Mouse (Mus musculus): Measurements from ENCODE around the gene Ndufb4.
"Not testable (repeated sequence)": the region's sequence is repeated elsewhere in the genome, so short reads cannot be mapped to it uniquely, and the experiment has no call there.

Gene Ndufb4

DNA sequence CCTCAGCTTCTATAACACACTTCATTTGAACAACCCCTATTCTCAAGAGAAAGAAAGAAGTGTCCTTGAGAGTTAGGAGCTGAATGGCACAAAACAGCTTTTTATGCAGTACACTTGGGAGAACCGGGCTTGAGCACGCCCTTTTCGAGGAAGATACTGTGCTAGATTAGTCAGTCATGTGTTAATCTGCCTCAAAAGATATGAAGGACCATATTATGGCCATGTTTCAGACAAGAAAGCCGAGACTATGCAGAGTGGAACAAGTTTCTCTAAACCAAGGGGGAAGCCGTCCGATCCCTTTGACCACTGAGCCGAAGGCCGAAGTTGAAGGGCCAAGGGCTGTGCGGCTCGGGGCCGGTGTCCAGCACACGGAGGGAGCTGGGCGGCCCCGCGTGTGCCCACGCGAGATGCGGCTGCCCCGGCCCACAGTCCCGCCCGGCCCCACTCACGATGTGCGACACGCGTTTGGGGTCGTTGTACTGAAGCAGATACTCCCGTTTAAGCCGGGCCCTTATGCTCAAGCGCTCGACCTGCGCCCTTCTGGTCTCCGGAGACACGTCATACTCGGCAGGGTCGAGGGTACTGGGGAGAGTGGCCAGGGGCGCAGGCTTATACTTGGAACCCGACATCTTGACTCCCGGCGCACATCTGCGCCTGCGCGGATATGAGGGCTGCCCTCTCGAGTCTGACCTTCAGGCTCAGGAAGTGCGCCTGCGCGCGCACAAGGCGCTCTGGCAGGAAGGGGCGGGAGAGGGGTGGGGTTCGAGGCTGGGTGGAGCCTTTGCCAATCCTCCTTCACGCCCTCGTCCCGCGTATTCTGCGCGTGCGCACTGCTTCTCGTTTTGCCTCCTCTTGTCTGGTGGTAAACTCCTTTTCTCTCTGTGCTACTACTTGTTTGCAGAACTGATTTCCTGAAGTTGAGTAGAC, at the start of gene Ndufb4:
Gene Ndufb4, minus strand, starts transcription at position 723 of the 927 bp plus-strand sequence.
- peak; percentile 97 for DNase-seq

- DNase-seq = no peak
These were observed 49.6 kb upstream of the Ndufb4 start for GRCm38 (mm10) chr16:37703884-37704283.

DNA sequence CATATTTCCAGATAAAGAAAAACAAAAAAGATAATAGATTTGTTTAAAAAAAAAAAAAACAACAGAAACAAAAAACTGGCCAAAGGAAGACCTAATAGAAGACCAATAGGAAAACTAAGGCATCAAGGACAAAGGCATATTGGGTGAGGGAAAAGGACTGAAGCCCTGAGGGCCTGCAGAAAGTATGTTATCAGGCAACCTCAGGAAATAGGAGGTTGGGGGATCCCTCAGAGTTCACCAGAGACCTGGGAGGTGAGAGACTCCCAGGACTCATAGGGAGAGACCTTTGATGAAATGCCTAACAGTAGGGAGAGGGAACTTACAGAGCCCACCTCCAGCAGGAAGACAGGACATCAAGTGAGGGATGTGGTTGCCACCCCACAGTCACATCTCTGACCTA, 45.8 kb upstream of the Ndufb4 start:
- not testable (repeated sequence) for DNase-seq

DNA sequence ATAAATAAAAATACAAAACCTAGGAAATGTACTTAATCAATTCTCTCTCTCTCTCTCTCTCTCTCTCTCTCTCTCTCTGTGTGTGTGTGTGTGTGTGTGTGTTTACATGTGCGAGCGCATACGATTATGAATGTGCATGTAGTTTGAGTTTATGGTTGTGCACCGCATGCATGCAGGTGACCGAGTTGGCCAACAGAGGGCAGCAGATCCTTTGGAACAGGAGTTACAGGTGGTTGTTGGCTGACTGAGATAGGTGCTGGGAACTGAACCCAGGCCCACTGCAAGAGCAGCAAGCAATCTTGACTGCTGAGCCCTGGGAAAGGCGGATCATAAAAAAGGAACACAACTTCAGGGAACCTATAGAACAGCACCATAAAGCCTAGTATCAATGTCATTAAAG, 44.5 kb upstream of the Ndufb4 start:
- DNase-seq = no peak

- DNase-seq = no peak
These were observed 43.0 kb upstream of the Ndufb4 start for GRCm38 (mm10) chr16:37697271-37697670.

DNA sequence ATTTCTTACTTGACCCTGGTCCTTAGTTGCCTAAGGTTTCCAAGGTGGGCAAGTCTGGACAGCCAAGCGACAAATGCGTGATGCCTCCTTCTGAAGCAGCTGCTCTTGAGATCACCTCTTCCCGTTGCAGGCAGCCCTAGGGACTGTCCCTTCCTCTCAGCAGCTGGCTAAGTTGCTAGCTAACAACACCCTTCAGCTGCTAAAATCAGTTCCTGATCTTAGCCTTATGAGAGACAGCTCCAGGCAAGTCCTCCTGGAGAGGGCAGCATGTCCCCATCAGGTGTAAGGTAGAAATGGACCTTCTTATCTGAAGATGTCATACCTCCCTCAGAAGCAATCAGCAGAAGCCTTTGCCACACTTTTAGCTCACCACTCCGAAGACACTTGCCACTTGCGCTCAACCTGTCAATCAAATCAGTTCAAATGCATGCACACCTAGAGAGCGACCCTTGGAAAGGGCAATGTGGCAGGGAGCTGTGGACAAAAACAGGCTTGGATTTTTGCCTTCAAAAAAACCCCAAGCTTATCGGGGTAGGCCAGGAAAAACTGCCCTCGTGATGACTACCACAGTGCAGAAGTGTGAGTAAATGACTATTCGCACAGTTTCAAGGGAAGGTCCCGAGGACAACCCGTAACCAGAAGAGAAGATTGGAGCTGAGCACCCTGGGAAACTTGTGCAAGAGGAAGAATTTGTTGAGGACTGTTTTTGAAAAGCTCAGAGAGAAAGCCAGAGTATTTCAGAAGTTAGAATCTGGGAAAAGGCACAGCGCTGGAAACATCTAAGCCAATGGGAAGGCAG, 36.9 kb upstream of the Ndufb4 start:
- DNase-seq = no peak

DNA sequence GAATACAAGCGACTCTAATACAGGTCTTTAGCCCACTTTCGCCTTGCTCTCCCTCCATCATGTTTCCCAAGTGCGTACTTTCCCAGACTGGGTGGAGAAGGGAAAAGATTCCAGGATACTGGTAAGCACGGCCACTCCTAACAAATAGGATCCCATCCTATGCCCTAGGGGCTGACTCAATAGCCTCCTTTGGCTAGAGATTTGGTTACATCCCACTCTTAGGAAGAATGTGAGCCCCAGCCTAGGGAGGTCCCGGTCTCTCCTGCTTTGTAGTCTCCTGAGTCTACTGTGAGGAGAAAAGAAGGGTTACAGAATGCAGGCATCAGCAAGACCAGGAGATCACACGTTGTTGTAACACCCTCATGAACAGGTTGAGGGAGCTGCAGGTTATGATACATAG, 36.2 kb upstream of the Ndufb4 start:
- DNase-seq = no peak

DNA sequence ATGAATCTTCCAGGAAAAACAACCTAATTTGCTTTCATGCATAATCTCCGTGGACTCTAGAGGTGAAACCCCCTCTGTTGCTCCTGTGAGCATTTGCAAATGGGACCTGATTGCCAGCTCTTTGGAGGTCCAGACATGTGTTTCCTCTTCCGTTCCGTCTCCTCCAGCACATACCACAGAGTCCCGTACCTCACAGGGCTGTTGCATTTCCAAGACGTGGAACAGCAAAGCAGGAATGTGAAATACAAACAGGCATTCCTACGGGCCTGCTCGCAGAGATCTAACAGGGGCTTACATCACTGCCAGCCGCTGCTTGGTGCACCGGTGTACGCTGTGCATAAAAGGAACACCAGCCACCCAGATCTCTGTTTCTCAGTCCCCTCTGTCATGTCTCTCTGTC, 35.7 kb upstream of the Ndufb4 start:
- DNase-seq = no peak

DNA sequence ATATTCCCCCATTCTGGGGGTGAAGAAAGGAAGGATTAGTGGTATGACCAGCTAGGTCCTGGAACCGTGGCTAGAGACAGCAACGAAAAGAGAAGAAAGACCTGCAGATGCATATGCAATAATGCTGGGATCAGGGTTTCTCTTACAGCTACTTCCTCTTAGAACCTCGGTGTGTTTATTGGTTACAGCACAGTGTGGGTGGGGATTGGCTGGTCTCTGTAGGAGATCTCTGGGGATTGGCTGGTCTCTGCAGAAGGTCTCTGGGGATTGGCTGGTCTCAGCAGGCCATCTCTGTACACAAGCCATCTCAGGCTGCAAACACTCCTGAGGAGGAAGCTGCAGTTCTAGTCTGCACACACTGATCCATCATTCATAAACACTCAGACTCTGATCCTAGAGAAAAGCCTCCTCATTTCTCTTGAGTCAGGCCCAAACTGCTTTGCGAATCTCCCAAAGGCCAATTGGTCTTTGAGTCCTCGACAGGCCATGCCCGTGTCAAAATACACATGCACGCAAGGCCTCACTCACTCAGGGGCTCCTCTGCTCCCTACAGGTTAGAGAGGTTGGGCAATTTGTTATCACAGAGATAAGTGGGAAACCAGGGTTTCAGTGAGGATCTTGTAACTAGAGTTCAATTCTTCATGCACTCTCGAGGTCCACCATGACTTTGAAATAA, 35.1 kb upstream of the Ndufb4 start:
- DNase-seq = no peak

- DNase-seq = no peak
These were observed 33.9 kb upstream of the Ndufb4 start for GRCm38 (mm10) chr16:37688181-37688580.

DNA sequence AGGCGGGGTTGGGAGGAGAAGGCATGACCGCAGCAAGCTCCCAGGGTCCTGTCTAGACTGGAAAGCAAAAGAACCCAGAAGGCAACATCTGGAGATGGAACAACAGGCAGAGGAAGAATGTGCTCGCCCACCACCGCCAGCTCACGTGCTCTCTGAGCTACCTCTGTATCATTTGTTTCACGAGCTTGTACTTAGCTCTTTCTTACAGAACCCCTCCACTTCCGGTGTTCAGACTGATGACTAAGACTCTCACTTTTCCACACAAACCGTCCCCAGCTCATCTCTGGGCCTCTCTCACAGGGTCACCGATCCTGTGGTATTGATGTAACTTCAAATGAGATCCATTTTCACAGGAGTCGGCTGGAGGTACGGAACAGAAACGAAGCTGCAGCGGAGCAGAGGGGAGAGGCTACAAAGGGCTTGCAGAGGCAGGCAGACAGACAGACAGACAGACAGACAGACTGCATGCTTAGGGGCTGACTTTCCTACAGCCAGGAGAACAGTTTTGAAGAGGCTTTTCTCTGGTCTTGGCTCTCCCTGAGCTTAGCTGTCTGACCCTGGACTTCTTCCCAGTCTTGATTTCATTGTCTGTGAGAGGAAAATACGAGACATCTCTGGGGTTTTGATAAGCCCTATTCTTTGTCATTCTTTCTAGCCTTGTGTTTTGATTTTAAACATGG, 33.2 kb upstream of the Ndufb4 start:
- no peak for DNase-seq

GRCm38 (mm10) chr16:37686834-37687233, 32.6 kb upstream of the Ndufb4 start:
- no peak for DNase-seq

DNA sequence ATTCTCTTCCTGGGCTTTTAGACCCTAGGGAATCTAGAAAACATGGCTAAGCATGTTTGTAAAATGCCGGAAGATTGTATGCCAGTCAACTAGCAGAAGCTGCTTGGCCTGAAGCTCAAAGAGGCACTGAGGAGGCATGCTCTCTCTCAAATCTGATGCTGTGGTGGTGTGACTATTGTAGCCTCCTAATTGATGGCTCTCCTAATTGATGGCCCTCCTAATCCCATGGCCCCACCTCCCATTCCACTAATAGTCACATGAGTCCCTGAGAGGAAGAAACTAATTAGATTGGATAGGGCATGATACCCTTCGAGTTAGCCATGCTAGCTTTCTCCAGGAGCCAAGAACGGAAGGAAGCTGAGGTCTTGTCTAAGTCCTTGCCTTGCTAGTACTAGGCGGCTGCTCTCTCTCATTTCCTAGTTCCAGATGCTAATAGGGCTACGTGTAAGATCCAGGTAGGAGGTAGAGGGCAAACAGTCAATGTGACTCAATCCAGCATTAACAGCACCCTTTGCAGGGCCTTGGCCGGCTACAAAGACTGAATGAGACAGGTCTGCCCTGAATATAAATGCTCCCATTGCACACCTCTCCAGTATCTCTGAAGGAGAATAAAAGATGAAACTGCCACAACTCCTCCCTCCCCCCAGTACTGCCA, 31.8 kb upstream of the Ndufb4 start:
- no peak for DNase-seq

GRCm38 (mm10) chr16:37684634-37685441, 30.6 kb upstream of the Ndufb4 start:
- DNase-seq = peak; percentile 78

- no peak for DNase-seq
These were observed 30.0 kb upstream of the Ndufb4 start for GRCm38 (mm10) chr16:37684259-37684633.

DNA sequence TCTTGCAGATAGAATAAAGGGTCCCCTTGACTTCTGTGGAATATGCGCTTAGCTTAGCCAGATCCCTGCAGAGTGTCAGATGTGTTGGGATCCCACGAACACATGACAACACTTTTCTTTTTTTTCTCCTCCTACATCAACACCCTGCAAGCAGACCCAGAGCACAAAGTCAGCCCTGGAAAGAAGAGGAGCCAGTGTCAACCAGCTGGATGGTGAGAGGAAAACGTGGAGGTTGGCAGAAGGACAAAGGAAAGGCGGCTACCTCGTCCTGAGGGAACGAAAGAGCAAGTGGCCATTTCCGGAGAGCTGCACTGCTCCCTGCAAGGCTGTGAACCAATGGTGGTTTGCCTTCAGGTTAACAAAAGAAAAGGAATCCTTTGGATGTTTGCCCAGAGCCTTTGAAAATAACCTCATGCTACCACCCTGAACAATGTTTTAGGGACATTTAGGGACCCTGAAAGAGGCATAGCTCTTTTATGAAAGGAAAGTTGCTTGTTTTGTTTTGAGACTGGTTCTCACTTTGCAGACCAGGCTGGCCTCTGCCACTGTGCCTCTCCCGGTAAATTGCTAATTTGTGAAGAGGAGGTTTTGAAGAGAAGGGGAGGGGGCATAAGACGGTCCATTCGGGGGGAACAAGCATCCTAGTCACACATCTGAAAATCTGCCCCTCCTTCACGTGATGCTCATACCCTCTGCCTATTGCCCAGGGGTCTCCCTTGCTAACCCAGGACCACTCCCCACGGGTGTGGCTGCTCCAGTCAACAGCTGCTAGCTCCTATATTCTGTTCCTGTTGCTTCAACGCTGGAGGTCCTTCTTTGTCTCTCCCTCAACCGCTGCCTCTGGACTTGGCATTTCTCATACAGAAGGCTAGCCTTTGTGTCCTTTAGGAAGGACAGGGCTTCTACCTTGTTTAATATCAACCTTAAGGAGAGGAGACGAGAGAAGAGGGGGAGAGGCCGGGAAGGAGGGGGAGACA, 29.2 kb upstream of the Ndufb4 start:
- no peak for DNase-seq

- peak; percentile 91 for DNase-seq
These were observed 28.2 kb upstream of the Ndufb4 start for GRCm38 (mm10) chr16:37682309-37682975.

GRCm38 (mm10) chr16:37680831-37681230, 26.6 kb upstream of the Ndufb4 start:
- no peak for DNase-seq

DNA sequence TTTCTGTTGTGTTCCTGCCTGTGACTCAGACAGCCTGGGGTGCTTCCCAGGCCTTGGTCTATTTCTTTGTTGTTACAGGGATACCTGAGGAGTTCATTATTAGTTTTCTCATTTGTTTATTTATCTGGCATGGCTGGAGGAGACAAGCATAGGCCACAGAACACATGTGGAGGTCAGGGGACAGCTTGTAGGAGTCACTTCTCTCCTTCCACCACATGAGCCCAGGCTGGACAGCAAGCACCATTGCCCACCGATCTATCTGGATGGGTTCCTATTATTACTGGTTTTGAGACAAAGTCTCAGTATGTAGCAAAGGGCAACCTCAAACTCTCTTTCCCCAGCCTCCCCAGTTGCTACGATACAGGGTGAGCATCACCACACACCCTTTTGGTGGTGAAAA, 26.0 kb upstream of the Ndufb4 start:
- no peak for DNase-seq

- DNase-seq = no peak
These were observed 23.3 kb upstream of the Ndufb4 start for GRCm38 (mm10) chr16:37677586-37677985.

Data from right cerebral cortex, postnatal 14 days (tissue).